Mouse (Mus musculus): ENCODE results near the gene Fbxo40. TPM values are rescaled to one million over a fixed set of nuclear protein-coding genes. Genes with fewer than 3 reads are reported as not detected.
A peak's percentile ranks its signal among the peaks of the same experiment; 100 is the strongest.

Gene Fbxo40
- 100 to 1,000 TPM; 251 to 300 TPM for total RNA-seq (2021)
- long read RNA-seq, experiment 1, full-length matches to known transcripts = 35 of 141 reads
- long read RNA-seq, experiment 1, partial matches to known transcripts = 0 of 141 reads
- long read RNA-seq, experiment 1, other reads (novel, unspliced or antisense) = 106 of 141 reads
- long read RNA-seq, experiment 2, full-length matches to known transcripts = 34 of 145 reads
- long read RNA-seq, experiment 2, partial matches to known transcripts = 0 of 145 reads
- long read RNA-seq, experiment 2, other reads (novel, unspliced or antisense) = 111 of 145 reads

GRCm38 (mm10) chr16:36989999-36990625 is at the start of gene Fbxo40:
Gene Fbxo40 (minus strand): TSS chr16:36990467.
- DNase-seq = no peak
- intact Hi-C loops (cut with DNase I) = loop anchor here (1.0 kb wide), 1 partner anchor 45 kb away; no protein-coding TSS in a partner anchor

- intact Hi-C loops (cut with DNase I) = no loop called here
- no peak for DNase-seq
Measured at GRCm38 (mm10) chr16:37034751-37035150, 44.5 kb upstream of the Fbxo40 start.

- intact Hi-C loops (cut with DNase I) = no loop called here
- DNase-seq = no peak
Measured at GRCm38 (mm10) chr16:37031996-37032395, 41.7 kb upstream of the Fbxo40 start.

DNA sequence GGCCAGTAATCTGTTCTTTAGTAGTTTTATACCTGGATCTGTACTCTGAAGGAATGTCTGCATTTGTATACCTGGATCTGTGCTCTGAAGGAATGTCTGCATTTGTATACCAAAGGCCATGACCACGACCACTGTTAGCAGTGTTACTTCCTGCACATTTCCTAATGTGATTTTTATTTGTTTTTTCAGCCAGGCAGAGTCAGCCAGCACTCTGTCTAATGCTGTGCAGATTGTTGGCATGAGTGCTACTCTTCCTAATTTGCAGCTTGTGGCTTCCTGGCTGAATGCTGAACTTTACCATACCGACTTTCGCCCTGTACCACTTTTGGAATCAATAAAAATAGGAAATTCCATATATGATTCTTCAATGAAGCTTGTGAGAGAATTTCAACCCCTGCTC is 37.3 kb upstream of the Fbxo40 start:
- DNase-seq = no peak
- intact Hi-C loops (cut with DNase I) = no loop called here

GRCm38 (mm10) chr16:37012336-37012735 is 22.1 kb upstream of the Fbxo40 start:
- DNase-seq = no peak
- intact Hi-C loops (cut with DNase I) = loop anchor here (10.0 kb wide), 1 partner anchor 538 kb away; no protein-coding TSS in a partner anchor

DNA sequence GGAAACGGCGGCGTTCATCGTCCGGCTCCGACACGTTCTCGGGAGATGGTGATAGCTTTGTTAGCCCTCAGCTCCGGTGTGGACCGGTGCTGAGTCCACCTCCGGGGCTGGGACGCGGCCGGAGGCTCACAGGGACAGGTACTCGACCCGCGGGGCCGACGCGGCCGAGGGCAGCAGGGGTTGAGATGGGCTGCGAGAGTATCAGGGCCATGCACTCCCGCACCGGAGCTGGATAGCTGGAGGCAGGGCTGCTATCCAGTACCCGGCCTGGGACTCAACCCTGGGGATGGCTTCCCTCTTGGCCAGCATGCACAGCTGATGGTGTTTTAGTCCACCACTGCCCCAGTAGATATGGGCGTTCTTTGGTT is 21.6 kb upstream of the Fbxo40 start:
- DNase-seq = no peak
- intact Hi-C loops (cut with DNase I) = loop anchor here (2.0 to 10.0 kb wide), 2 partner anchors 137 to 537 kb away; partner anchors contain the start of genes Eaf2 and Golgb1

GRCm38 (mm10) chr16:37011061-37011921 is 21.0 kb upstream of the Fbxo40 start, which contains the start of gene Polq:
Gene Polq (plus strand): TSS chr16:37011786.
- DNase-seq = peak; percentile 85 to 90
- intact Hi-C loops (cut with DNase I) = loop anchor here (2.0 to 10.0 kb wide), 2 partner anchors 136 to 536 kb away; partner anchors contain the start of genes Eaf2 and Golgb1

DNA sequence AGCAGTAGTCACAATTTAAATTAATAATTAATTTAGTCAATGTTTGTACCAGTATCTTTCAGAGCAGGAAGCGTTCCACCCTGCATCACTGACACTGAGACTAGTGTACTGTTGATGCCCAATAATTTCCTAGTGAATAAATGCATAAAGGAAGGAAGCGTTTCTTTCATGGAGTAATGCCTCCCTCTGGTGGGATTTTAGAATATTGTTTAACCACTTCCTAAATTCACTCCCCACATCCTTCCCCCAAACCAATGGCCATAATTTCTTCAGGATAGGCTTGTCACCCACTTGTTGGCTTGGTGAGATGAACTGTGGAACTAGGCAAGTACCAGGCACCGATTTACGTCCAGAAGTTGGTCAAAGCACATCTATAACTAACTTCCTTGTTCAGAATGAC is 20.1 kb upstream of the Fbxo40 start:
- no peak for DNase-seq
- intact Hi-C loops (cut with DNase I) = loop anchor here (2.0 to 10.0 kb wide), 2 partner anchors 136 to 536 kb away; partner anchors contain the start of genes Eaf2 and Golgb1

DNA sequence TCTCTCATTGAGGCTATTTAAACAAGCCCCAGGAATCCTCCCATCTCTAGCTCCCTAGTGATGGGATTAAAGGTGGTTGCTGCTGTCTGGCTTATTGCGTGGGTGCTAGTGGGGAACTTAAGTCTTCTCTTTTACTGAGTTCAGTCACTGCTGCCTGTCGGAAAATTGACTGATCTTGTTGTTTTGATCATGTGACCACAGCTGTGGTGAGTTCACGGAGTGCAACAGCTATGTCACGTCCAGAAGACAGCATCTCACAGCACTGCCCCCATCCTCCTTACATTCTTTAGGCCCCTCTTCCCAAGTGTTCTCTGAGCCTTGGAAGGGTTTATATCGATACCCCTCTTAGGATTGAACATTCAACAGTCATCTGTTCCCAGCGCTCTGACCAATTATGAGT is 19.0 kb upstream of the Fbxo40 start:
- no peak for DNase-seq
- intact Hi-C loops (cut with DNase I) = loop anchor here (5.0 kb wide), 1 partner anchor 62 kb away; no protein-coding TSS in a partner anchor

- DNase-seq = no peak
- intact Hi-C loops (cut with DNase I) = no loop called here
Measured at GRCm38 (mm10) chr16:36999366-36999972, 9.2 kb upstream of the Fbxo40 start.

GRCm38 (mm10) chr16:36997650-36998049 is 7.4 kb upstream of the Fbxo40 start:
- intact Hi-C loops (cut with DNase I) = no loop called here
- no peak for DNase-seq

- DNase-seq = no peak
- intact Hi-C loops (cut with DNase I) = loop anchor here (1.0 kb wide), 1 partner anchor 44 kb away; no protein-coding TSS in a partner anchor
Measured at GRCm38 (mm10) chr16:36989493-36989892, 774 bp downstream of the Fbxo40 start.

DNA sequence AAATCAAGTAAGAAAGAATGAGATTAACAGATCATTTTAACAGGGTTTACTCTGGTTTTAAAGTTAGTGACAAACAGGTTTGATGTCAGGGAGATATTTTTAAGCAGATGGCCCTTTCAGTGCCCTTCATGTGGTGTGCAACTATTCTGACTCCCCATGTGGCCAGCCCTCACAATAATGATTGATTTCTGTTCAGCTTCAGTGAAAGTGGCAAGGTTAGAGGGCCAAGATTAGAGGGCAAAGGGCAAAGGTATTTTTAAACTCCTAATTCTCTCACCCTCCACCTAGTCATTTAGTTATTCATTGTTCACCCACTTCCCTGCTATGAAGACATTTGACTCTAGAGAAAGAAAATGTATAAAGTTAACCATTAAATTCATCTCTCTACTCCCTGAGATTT is 2.2 kb downstream of the Fbxo40 start:
- DNase-seq = no peak
- intact Hi-C loops (cut with DNase I) = no loop called here

GRCm38 (mm10) chr16:36987399-36987798 is 2.9 kb downstream of the Fbxo40 start:
- intact Hi-C loops (cut with DNase I) = no loop called here
- DNase-seq = no peak

DNA sequence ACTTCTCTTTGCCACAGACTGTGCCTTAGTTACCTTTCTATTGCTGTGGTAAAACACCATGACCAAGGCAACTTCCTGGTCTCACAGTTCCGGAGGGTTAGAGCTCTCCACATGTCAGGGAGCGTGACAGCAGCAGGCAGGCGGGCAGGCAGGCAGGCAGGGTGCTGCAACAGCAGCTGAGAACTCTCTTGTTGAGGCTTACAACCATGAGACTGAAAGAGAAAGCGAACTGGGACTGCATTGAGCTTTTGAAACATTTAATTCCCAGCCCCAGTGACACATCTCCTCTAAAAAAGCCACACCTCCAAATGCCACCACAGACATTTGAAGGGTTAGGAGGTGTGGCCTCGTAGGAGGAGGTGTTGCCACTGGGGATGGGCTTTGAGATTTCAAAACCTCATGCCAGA is 4.6 kb downstream of the Fbxo40 start:
- DNase-seq = no peak
- intact Hi-C loops (cut with DNase I) = no loop called here

DNA sequence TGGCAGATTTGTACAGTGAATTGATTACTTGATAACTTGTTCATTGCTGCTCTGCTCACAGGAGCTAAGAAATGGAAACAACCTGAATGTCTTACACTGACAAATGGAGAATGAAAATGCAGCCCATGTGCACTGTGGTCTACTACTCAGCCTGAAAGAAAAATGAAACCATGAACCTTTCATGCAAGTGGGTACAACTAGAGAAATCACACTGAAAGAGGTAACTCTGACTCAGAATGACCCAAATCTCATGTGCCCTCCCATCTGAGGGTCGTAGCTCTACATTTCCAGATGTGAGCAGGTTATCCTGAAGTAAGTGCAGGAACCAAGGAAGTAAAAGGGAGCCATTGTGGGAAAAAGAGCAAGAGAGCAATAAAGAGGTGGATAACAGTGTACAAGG is 6.5 kb downstream of the Fbxo40 start:
- intact Hi-C loops (cut with DNase I) = no loop called here
- DNase-seq = no peak

DNA sequence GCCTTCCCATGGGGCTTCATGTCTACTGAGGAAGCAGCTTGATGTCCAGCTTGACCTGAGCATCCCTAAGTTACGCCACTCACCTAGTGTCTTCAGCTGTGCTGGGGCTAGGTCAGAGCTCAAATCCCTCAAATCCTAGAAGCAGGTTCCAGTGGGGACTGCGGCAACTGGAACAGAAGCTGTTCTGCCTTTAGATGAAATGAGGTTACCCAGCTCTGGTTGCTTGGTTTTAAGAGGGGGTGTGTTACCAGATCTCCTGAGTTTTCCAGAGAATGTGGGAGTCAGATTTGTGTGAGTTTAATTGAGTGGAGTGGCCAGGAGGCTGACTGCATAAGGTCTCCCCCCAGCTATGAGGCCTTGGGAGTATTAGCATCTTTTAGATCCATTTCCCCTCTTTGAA is 11.1 kb downstream of the Fbxo40 start:
- intact Hi-C loops (cut with DNase I) = no loop called here
- DNase-seq = no peak

GRCm38 (mm10) chr16:36963415-36963814 is 26.9 kb downstream of the Fbxo40 start:
- no peak for DNase-seq
- intact Hi-C loops (cut with DNase I) = no loop called here

- intact Hi-C loops (cut with DNase I) = no loop called here
- no peak for DNase-seq
Measured at GRCm38 (mm10) chr16:36955106-36955505, 35.2 kb downstream of the Fbxo40 start.

GRCm38 (mm10) chr16:36951029-36951428 is 39.2 kb downstream of the Fbxo40 start:
- DNase-seq = no peak
- intact Hi-C loops (cut with DNase I) = no loop called here

Data from gastrocnemius, postnatal 36 days (tissue).